Mouse (Mus musculus) retina, postnatal 1 day (tissue): ENCODE data around the gene Zhx3.
A peak's percentile ranks its signal among the peaks of the same experiment; 100 is the strongest.

Source experiments
- DNase-seq: peaks from one replicate; pipeline ENCODE4 v3.0.0-alpha.2; 2012

Zhx3 gene

GRCm38 (mm10) chr2:160800967-160801366 is 71.8 kb downstream of the Zhx3 start:
- no peak for DNase-seq

GRCm38 (mm10) chr2:160798206-160798605 is 74.6 kb downstream of the Zhx3 start:
- no peak for DNase-seq

- DNase-seq: peak; percentile 62
These were observed 75.8 kb downstream of the Zhx3 start for GRCm38 (mm10) chr2:160796973-160797372.

DNA sequence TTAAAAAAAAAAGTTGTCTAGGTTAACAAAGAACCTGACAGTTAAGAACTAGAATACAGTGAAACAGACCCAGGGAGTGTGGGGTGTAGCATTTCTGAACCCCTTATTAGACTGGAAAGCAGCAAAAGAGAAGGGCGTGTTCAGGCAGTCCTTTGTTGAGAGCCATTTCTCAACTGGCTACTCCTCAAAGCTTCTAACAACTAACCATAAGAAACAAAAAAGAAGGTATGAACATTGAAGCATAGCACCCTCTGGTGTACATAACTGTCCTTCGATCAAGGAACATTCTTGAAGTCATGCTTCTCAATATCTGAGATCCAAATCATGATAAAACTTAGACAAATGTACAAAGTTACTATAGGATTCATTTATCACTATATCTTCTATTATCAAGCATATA is 79.7 kb downstream of the Zhx3 start:
- no peak for DNase-seq

- DNase-seq: no peak
These were observed 83.1 kb downstream of the Zhx3 start for GRCm38 (mm10) chr2:160789741-160790140.

DNA sequence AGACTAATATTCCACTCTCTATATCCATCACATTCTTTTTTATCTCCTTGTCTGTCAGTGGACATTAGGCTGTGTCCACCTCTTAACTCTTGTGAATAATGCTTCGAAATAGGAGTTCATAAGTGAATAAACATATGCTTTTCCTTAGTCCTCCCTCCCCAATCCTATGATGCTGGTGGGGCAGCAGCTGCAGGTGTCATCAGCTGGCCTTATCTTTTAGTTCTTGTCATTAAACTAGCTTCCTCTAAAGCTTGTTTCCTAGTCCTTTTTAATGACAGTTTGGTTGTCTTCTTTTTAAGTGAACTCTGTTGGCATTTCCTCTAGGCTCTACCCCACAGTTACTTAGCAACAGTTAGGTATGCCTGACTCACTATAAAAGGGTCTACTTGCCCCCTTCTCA is 83.8 kb downstream of the Zhx3 start:
- no peak for DNase-seq

DNA sequence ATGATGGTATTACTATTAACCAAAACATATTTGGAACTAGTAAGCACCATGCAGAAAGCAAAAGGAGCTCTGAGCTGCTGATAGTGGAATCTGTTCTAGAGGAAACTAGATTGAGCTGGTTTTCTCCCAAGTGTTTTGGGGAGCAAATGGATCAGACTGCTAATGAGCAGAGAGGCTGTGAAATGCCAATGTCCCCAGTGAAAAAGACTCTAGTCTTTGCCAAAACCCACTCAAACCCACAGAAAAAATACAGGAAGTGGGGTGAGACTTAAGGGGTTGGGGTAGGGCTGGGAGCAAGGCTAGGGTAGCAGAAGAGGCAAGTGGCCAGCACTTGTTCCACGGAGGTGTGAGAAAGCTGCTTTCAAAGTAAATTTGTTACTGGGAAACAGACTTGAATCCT is 86.5 kb downstream of the Zhx3 start:
- DNase-seq: no peak

GRCm38 (mm10) chr2:160780834-160781219 is 92.0 kb downstream of the Zhx3 start:
- DNase-seq: no peak

GRCm38 (mm10) chr2:160780154-160780833 is 92.5 kb downstream of the Zhx3 start:
- DNase-seq: no peak

DNA sequence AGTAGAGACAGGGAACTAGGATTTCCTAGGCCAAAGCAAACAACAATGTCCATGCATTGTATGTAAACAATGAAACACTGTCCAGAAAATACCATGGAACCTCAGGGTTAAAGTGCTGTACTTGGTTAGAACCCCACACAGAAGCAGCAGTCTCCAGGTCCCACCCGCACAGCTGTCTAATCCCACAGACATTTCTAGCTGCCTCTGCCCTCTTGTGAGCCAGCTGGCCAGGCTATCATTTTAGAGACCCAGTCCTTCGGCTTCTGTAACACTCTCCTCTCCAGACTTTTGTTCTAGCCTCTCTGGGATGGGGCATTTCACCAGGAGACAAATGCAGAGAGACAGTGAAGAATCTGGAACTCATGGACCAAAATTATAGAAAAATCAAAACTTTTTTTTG is 94.8 kb downstream of the Zhx3 start:
- DNase-seq: no peak

GRCm38 (mm10) chr2:160771325-160772276 is 101.2 kb downstream of the Zhx3 start:
- DNase-seq: no peak

GRCm38 (mm10) chr2:160770871-160771270 is 101.9 kb downstream of the Zhx3 start:
- DNase-seq: no peak

- DNase-seq: no peak
These were observed 102.4 kb downstream of the Zhx3 start for GRCm38 (mm10) chr2:160770409-160770808.

- DNase-seq: no peak
These were observed 103.8 kb downstream of the Zhx3 start for GRCm38 (mm10) chr2:160768997-160769396.

GRCm38 (mm10) chr2:160768097-160768695 is 104.6 kb downstream of the Zhx3 start:
- DNase-seq: no peak

DNA sequence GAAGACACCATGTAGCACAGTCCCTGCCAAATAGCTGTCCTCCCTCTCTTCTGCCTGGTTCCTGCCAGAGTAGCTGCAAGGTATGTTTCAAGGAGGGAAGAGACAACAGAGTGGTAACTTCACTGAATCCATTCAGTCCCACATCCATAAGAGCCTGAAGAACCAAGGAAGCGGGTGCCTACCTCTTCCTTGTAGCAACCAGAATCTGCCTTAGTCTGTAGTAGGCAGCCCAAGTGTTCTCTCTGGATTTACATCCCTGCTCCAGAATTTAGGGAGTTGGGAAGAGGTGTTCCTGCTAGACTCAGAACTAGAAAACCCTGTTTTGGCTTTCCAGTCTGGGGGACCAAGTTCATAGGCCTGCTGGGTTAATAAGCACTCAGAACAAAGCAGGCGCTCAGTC is 105.6 kb downstream of the Zhx3 start:
- DNase-seq: no peak

DNA sequence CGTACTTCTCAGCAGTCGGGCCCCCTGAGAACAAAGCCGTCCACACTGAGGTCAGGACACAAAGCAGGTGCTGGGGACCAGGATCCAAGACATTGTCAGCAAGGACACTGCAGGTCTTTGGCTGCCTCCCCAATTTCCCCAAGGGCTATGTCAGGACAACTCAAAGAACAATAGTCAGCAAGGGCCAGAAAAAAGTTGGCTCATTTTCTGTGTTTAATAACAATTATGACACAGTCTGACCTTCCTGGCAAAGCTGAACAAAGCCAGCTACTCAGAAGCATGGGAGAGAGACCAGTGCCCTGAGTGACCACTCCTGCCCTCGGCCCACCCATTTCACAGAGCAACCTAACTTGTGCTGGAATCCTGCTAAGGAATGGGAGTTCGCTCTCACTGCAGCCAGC is 106.4 kb downstream of the Zhx3 start:
- DNase-seq: no peak

DNA sequence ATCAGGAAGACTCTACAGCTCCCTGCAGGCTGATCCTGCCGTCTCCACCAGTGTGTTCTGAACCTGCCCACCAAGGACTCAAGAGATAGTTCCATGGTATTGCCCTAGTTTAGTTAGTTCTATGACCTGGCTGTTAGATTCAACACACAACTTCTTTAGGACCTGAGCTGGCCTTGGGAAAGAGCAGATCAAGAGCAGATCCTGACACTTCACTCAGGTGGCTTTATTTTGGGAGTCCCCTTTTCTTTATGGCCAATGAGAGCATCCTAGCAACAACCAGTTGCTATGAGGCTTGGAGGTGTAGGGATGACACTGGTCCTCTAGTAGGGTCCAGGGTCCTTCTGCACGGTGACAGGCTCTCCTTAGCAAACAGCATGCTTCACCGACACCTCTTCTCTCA is 107.7 kb downstream of the Zhx3 start:
- DNase-seq: no peak

GRCm38 (mm10) chr2:160764386-160764785 is 108.4 kb downstream of the Zhx3 start:
- no peak for DNase-seq

DNA sequence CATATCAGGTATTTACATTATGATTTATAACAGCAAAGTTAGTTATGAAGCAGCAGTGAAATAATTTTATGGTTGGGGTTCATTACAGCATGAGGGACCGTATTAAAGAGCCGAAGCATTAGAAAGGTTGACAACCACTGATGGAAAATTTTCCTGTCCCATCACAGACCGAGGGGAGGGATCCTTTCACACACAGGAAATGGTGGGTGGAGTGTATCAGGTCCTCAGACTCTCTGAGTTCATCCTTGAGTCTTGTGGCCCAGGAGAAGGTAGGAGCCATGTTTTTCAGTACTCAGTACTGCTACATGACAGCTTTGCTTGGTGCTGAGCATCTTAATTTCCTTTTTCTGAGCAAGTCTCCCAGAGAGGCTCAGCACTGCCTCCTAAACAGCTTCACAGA is 109.0 kb downstream of the Zhx3 start:
- no peak for DNase-seq

- peak; percentile 31 for DNase-seq
These were observed 112.2 kb downstream of the Zhx3 start for GRCm38 (mm10) chr2:160760433-160761184.

- DNase-seq: no peak
These were observed 116.1 kb downstream of the Zhx3 start for GRCm38 (mm10) chr2:160756583-160757203.

DNA sequence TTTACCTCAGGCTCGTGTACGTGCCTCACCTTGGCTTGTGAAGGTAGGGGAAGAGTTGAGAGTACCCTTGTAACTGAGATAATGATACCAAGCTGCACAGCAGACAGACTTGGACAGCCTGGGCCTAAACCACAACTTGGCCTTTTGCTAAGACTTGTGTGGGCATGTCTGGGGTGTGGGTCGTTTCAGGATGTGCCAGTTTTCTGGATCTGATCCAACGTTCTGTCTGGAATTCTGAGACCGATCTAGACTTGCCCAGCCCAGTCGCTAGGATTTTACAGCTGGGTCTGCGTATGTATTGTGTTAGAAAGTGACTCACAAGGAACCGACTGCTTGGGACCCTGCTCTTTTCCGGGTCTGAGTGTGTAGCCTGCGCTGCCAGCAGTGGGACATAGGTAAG is 125.7 kb downstream of the Zhx3 start:
- DNase-seq: no peak
